Mouse (Mus musculus): ENCODE data around the gene Dusp23. TPM values are rescaled to one million over a fixed set of nuclear protein-coding genes. Genes with fewer than 3 reads are reported as not detected.

The Dusp23 gene
- polyA plus RNA-seq, 1 experiment from 2014 or later = 5.3 TPM

GRCm38 (mm10) chr1:172623599-172623998 lies 9.2 kb downstream of the Dusp23 start:
- H3K36me3 ChIP-seq (replicated peaks) = no peaks in the 10 kb centered on the region
- H3K9ac ChIP-seq = no peak overlapping the region
- no peak overlapping the region for H3K4me2 ChIP-seq
- H3K4me3 ChIP-seq (replicated peaks) = no peak overlapping the region
- no peaks in the 10 kb centered on the region for H3K9me3 ChIP-seq (replicated peaks)
- no peak for ATAC-seq (ENCODE audit: insufficient read depth)
- H3K27ac ChIP-seq (replicated peaks) = no peak overlapping the region
- H3K4me1 ChIP-seq (replicated peaks) = no peaks in the 10 kb centered on the region
- no peaks in the 10 kb centered on the region for H3K27me3 ChIP-seq
- WGBS (ENCODE audit: insufficient replicate concordance) = 29% methylated on average over 5 of the region's 5 CpGs

- Histone ChIP-seq H3K4me1 (replicated peaks) (no peaks in the 10 kb centered on the region), H3K4me2 (no peak overlapping the region), H3K27me3 (0 out of 2 replicates have a peak, but pooled peaks cover 10% of the 10 kb centered on the region), H3K4me3 (replicated peaks) (no peak overlapping the region), H3K9ac (no peak overlapping the region), H3K36me3 (replicated peaks) (no peaks in the 10 kb centered on the region), H3K9me3 (replicated peaks) (no peaks in the 10 kb centered on the region), H3K27ac (replicated peaks) (no peak overlapping the region)
- ATAC-seq (ENCODE audit: insufficient read depth) = no peak
- 8% methylated on average over 7 of the region's 7 CpGs for WGBS (ENCODE audit: insufficient replicate concordance)
Observed at GRCm38 (mm10) chr1:172619235-172619634, 13.5 kb downstream of the Dusp23 start.

GRCm38 (mm10) chr1:172618141-172618540 lies 14.6 kb downstream of the Dusp23 start:
- no peak for ATAC-seq (ENCODE audit: insufficient read depth)
- no peak overlapping the region for H3K4me3 ChIP-seq (replicated peaks)
- H3K36me3 ChIP-seq (replicated peaks) = no peaks in the 10 kb centered on the region
- H3K4me2 ChIP-seq = no peak overlapping the region
- H3K4me1 ChIP-seq (replicated peaks) = no peaks in the 10 kb centered on the region
- H3K27ac ChIP-seq (replicated peaks) = no peak overlapping the region
- 67% methylated on average over 4 of the region's 4 CpGs for WGBS (ENCODE audit: insufficient replicate concordance)
- H3K9me3 ChIP-seq (replicated peaks) = no peaks in the 10 kb centered on the region
- 0 out of 2 replicates have a peak, but pooled peaks cover 10% of the 10 kb centered on the region for H3K27me3 ChIP-seq
- H3K9ac ChIP-seq = no peak overlapping the region

DNA sequence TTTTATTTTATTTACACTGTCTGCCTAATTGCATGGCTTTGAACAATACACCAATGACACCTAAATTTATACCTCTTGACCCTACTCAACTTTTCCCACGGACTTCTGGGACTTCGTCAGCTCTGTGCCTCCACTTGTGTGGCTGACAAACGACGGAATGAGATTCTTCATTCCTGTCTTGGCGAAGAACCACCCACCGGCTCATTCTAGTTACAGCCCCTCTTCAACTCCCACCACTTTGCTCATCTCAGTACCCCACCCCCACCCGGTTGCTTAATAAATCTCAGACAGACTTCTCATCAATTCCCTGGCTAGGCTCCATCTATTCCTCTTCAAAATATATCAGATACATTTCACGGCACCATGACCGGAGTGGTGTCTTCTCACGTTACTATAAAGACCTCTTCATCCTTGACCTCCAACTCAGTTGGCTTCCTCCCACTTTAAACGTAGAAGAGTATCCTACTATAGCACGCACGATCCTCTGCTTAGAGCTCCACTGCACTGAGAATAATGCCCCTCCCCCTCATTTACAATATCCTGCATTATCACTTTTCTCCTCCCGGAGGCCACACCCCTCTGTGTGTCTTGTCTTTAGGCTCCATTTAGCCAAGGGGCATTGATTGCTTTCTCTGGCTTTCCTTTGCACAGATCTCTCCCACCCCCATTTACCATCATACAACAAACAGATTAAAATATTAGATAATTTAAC lies 15.2 kb downstream of the Dusp23 start:
- no peaks in the 10 kb centered on the region for H3K9me3 ChIP-seq (replicated peaks)
- H3K4me3 ChIP-seq (replicated peaks) = no peak overlapping the region
- no peaks in the 10 kb centered on the region for H3K4me1 ChIP-seq (replicated peaks)
- no peak overlapping the region for H3K4me2 ChIP-seq
- no peak overlapping the region for H3K9ac ChIP-seq
- H3K27ac ChIP-seq (replicated peaks) = no peak overlapping the region
- no peak for ATAC-seq (ENCODE audit: insufficient read depth)
- no peaks in the 10 kb centered on the region for H3K36me3 ChIP-seq (replicated peaks)
- 0 out of 2 replicates have a peak, but pooled peaks cover 10% of the 10 kb centered on the region for H3K27me3 ChIP-seq
- 40% methylated on average over 14 of the region's 14 CpGs for WGBS (ENCODE audit: insufficient replicate concordance)

GRCm38 (mm10) chr1:172616537-172617300 lies 16.0 kb downstream of the Dusp23 start:
- H3K4me1 ChIP-seq (replicated peaks) = no peaks in the 10 kb centered on the region
- H3K9ac ChIP-seq = no peak overlapping the region
- no peak overlapping the region for H3K4me2 ChIP-seq
- WGBS (ENCODE audit: insufficient replicate concordance) = 21% methylated on average over 22 of the region's 22 CpGs
- H3K4me3 ChIP-seq (replicated peaks) = no peak overlapping the region
- no peak overlapping the region for H3K27ac ChIP-seq (replicated peaks)
- no peak for ATAC-seq (ENCODE audit: insufficient read depth)
- H3K9me3 ChIP-seq (replicated peaks) = no peaks in the 10 kb centered on the region
- 0 out of 2 replicates have a peak, but pooled peaks cover 10% of the 10 kb centered on the region for H3K27me3 ChIP-seq
- H3K36me3 ChIP-seq (replicated peaks) = no peaks in the 10 kb centered on the region

DNA sequence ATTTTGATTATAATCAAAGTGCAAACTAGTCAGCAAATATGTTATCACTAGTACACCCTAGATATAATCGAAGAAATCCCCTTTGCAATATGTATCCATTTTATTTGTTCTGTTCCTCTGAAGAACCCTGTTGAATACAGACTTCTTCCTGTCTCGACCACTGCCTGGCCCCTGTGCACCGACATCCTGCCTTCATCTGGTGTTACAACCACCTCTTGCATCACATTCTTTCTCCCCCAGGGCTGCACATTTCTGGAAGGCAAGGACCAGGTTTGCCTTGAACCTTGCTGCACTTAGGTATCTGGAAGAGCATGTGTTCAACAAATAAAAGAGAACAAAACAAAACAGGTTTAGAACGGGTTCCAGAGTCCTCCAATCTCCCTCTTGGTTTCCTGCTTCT lies 17.4 kb downstream of the Dusp23 start:
- no peak overlapping the region for H3K27ac ChIP-seq (replicated peaks)
- H3K27me3 ChIP-seq = 0 out of 2 replicates have a peak, but pooled peaks cover 10% of the 10 kb centered on the region
- no peaks in the 10 kb centered on the region for H3K9me3 ChIP-seq (replicated peaks)
- no peak overlapping the region for H3K4me3 ChIP-seq (replicated peaks)
- H3K4me2 ChIP-seq = no peak overlapping the region
- no peaks in the 10 kb centered on the region for H3K36me3 ChIP-seq (replicated peaks)
- WGBS (ENCODE audit: insufficient replicate concordance) = 18% methylated on average over 4 of the region's 4 CpGs
- no peaks in the 10 kb centered on the region for H3K4me1 ChIP-seq (replicated peaks)
- no peak overlapping the region for H3K9ac ChIP-seq
- ATAC-seq (ENCODE audit: insufficient read depth) = no peak

DNA sequence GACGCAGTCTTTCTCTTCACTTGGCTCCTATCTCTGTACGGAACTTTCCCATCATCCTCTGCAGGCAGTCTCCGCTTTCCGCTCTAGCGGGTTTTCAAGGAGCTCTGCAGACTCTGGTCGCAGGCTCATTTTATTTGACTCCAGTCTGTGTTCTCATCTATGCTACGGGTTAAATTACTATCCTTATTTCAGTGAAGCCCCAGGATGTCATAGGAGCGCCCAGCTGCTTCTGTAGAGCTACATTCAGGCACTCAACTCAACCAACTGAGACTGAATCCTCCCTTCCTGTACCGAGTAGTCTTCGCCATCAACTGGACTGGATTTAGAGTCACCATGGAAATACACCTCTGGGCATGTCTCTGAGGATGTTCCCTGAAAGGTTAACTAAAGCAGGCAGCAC lies 18.1 kb downstream of the Dusp23 start:
- H3K36me3 ChIP-seq (replicated peaks) = no peaks in the 10 kb centered on the region
- H3K27ac ChIP-seq (replicated peaks) = no peak overlapping the region
- WGBS (ENCODE audit: insufficient replicate concordance) = 73% methylated on average over 10 of the region's 10 CpGs
- no peak overlapping the region for H3K9ac ChIP-seq
- no peaks in the 10 kb centered on the region for H3K4me1 ChIP-seq (replicated peaks)
- ATAC-seq (ENCODE audit: insufficient read depth) = no peak
- H3K27me3 ChIP-seq = 0 out of 2 replicates have a peak, but pooled peaks cover 10% of the 10 kb centered on the region
- H3K4me3 ChIP-seq (replicated peaks) = no peak overlapping the region
- no peak overlapping the region for H3K4me2 ChIP-seq
- no peaks in the 10 kb centered on the region for H3K9me3 ChIP-seq (replicated peaks)

- no peak for ATAC-seq (ENCODE audit: insufficient read depth)
- no peak overlapping the region for H3K4me2 ChIP-seq
Observed at GRCm38 (mm10) chr1:172612745-172613144, 20.0 kb downstream of the Dusp23 start.

DNA sequence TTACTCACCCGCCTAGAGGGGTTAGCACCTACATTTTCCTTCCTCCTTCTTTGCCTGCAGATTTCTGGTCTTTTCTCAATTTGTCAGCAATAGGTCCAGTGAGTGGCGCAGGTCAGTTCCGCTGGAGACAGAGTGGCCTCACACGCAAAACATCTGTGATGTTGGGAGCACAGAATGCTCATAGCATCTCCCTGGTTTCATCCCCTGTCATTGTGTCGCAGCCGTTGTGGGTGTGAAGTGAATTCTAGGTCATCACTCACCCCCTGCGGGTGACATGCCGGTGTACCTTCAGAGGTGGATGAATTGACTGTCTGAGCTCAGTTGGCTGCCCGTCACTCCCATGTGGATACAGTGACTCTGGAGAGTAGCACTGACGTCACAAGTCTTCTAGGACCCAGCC lies 21.5 kb downstream of the Dusp23 start:
- Histone ChIP-seq H3K4me1 (replicated peaks) (no peaks in the 10 kb centered on the region), H3K27ac (replicated peaks) (no peak overlapping the region), H3K4me2 (no peak overlapping the region), H3K36me3 (replicated peaks) (no peaks in the 10 kb centered on the region), H3K9me3 (replicated peaks) (no peaks in the 10 kb centered on the region), H3K4me3 (replicated peaks) (no peak overlapping the region), H3K27me3 (0 out of 2 replicates have a peak, but pooled peaks cover 4% of the 10 kb centered on the region), H3K9ac (no peak overlapping the region)
- 63% methylated on average over 10 of the region's 10 CpGs for WGBS (ENCODE audit: insufficient replicate concordance)
- ATAC-seq (ENCODE audit: insufficient read depth) = no peak

More at GRCm38 (mm10) chr1:172612745-172613144, 20.0 kb downstream of the Dusp23 start:
- 16% methylated on average over 1 of the region's 1 CpGs for WGBS (ENCODE audit: insufficient replicate concordance)
- Histone ChIP-seq H3K4me1 (replicated peaks) (no peaks in the 10 kb centered on the region), H3K27me3 (0 out of 2 replicates have a peak, but pooled peaks cover 10% of the 10 kb centered on the region), H3K27ac (replicated peaks) (no peak overlapping the region), H3K9ac (no peak overlapping the region), H3K9me3 (replicated peaks) (no peaks in the 10 kb centered on the region), H3K4me3 (replicated peaks) (no peak overlapping the region), H3K36me3 (replicated peaks) (no peaks in the 10 kb centered on the region)

DNA sequence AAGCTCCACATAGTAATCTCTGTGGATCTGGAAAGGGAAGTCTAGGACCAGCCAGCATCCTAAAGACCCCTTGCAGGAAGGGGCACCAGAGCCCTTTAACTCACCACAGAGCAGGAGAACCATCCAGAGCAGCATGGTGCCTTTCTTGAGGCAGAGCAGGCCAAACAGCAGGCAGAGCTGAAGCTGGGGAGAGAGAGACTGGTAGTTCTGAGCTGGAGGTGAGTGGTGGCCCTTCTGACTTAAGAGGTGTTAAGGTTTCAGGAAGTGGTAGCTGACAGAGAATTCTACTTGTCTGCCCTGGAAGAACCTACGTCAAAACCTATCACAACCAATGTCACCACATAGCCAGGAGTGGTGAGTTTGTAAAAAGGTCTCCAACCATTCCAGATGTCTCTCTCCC lies 30.4 kb downstream of the Dusp23 start, which contains the start of gene Fcrl6:
TSS of gene Fcrl6 (minus strand) at position 226 of the 400 bp plus-strand sequence.
- no peak within 1 kb of the TSS for H3K9ac ChIP-seq
- H3K36me3 ChIP-seq (replicated peaks) = no peaks in the 10 kb centered on the region
- no peaks in the 10 kb centered on the region for H3K4me1 ChIP-seq (replicated peaks)
- H3K4me2 ChIP-seq = no peak within 1 kb of the TSS
- no peaks in the 10 kb centered on the region for H3K27me3 ChIP-seq
- no peak for ATAC-seq (ENCODE audit: insufficient read depth)
- no peak within 1 kb of the TSS for H3K4me3 ChIP-seq (replicated peaks)
- WGBS (ENCODE audit: insufficient replicate concordance) = 20% methylated on average over 1 of the region's 1 CpGs
- H3K27ac ChIP-seq (replicated peaks) = no peak within 1 kb of the TSS
- no peaks in the 10 kb centered on the region for H3K9me3 ChIP-seq (replicated peaks)

DNA sequence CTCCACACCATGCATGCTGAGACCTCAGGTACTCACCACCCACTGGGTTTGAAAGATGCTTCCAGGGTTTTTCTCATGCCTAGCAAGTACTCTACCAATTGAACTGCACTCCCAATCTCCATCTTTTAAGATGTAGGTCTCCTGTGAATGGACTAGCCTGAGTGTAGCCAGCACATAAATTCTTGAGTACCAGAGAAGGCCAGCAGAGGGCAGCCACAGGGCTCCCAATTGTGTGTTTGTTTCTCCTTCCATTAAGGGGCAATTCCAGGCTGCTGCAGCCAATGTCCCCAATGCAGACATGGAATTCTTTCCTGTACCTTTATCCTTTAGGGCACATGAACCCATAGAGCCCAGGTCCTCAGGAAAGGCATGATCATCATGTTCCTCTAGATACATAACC lies 38.3 kb downstream of the Dusp23 start:
- H3K9me3 ChIP-seq (replicated peaks) = no peaks in the 10 kb centered on the region
- no peak for ATAC-seq (ENCODE audit: insufficient read depth)
- H3K36me3 ChIP-seq (replicated peaks) = no peaks in the 10 kb centered on the region
- H3K4me2 ChIP-seq = no peak overlapping the region
- H3K9ac ChIP-seq = no peak overlapping the region
- no peaks in the 10 kb centered on the region for H3K4me1 ChIP-seq (replicated peaks)
- no peaks in the 10 kb centered on the region for H3K27me3 ChIP-seq
- no peak overlapping the region for H3K4me3 ChIP-seq (replicated peaks)
- no peak overlapping the region for H3K27ac ChIP-seq (replicated peaks)

Measured in liver, embryonic 15.5 days (tissue).